Mouse (Mus musculus): ENCODE results near the gene Gm10295.

- TF ChIP-seq CTCF (IDR thresholded peaks at IDR 0.05; ENCODE audit: control insufficient read depth, insufficient read depth, insufficient replicate concordance, low read depth, low read length) (no peak), POLR2A (IDR thresholded peaks at IDR 0.05; ENCODE audit: control insufficient read depth, low read depth, low read length) (no peak)
These were observed 32.3 kb upstream of the Gm10295 start for GRCm38 (mm10) chr7:71383341-71384130.
